Mouse (Mus musculus): ENCODE data around the gene Hoxa1. TPM values are rescaled to one million over a fixed set of nuclear protein-coding genes. Genes with fewer than 3 reads are reported as not detected.

The Hoxa1 gene
- polyA plus RNA-seq (2015; fragmentation: Illumina TruSeq; extraction: RNeasy Lipid Tissue Mini Kit (QIAGEN cat#74804); ENCODE audit: insufficient read depth, low replicate concordance): 0.51 TPM

GRCm38 (mm10) chr6:52158276-52159051 is at the start of gene Hoxa1:
Hoxa1 (minus strand) TSS chr6:52158317.

GRCm38 (mm10) chr6:52204050-52204752 is 46.1 kb upstream of the Hoxa1 start, which contains the start of gene Hoxa5:
Hoxa5 (minus strand) TSS chr6:52204587.

GRCm38 (mm10) chr6:52190906-52191810 is 33.0 kb upstream of the Hoxa1 start, which contains the start of gene Hoxa4:
Hoxa4 (minus strand) TSS chr6:52191753.

DNA sequence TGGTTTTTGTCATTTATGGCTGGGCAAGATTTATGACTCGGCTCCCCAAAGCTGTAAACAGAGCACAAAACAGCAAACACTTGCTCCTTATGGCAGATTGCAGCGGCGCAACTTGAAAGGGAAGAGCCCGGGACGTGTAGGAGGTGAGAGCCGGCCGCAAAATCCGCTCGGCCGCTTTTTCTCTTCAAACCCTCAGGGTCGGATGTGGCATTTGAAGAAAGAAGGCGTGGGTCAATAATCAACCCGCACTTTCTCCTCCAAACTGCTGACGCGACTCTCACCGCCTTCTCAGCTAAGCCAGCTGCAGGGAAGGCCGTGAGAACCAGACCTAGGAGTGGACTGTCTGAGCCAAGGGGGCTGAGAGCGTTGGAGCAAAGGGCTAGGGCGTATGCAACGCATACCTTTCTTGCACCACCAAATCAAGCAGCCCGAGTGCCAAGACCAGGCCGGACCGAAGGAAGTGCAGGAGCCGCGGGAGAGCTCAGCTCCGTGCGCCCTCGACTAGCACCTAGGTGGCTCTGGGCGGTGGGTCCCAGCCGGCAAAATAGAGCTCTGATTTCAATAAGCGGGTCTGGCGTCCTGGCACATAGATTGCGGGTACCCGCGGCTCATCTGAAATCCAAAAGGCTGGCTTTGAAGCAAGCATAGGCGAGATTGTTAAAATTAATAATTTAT is 19.1 kb upstream of the Hoxa1 start, which contains the start of gene 5730596B20Rik:
Gene 5730596B20Rik, plus strand, starts transcription at position 438 of the 675 bp plus-strand sequence.

GRCm38 (mm10) chr6:52164626-52165440 is 6.7 kb upstream of the Hoxa1 start, which contains the start of gene Hoxa2:
Hoxa2 (minus strand) TSS chr6:52164831.

Other genes starting within 250 kb of the Hoxa1 start
- gene Skap2, start 145.8 kb downstream of the Hoxa1 start, polyA plus RNA-seq (2015; fragmentation: Illumina TruSeq; extraction: RNeasy Lipid Tissue Mini Kit (QIAGEN cat#74804); ENCODE audit: insufficient read depth, low replicate concordance): 119 TPM
- gene Hoxa2, start 6.5 kb upstream of the Hoxa1 start, polyA plus RNA-seq (2015; fragmentation: Illumina TruSeq; extraction: RNeasy Lipid Tissue Mini Kit (QIAGEN cat#74804); ENCODE audit: insufficient read depth, low replicate concordance): 1.8 TPM
- 0.17 TPM for gene 5730596B20Rik, start 19.2 kb upstream of the Hoxa1 start, polyA plus RNA-seq (2015; fragmentation: Illumina TruSeq; extraction: RNeasy Lipid Tissue Mini Kit (QIAGEN cat#74804); ENCODE audit: insufficient read depth, low replicate concordance)
- 1.5 TPM for gene Hoxa4, start 33.4 kb upstream of the Hoxa1 start, polyA plus RNA-seq (2015; fragmentation: Illumina TruSeq; extraction: RNeasy Lipid Tissue Mini Kit (QIAGEN cat#74804); ENCODE audit: insufficient read depth, low replicate concordance)
- gene Hoxa5, start 46.3 kb upstream of the Hoxa1 start, polyA plus RNA-seq (2015; fragmentation: Illumina TruSeq; extraction: RNeasy Lipid Tissue Mini Kit (QIAGEN cat#74804); ENCODE audit: insufficient read depth, low replicate concordance): 2.2 TPM
- not detected for gene Hoxa6, start 50.4 kb upstream of the Hoxa1 start, polyA plus RNA-seq (2015; fragmentation: Illumina TruSeq; extraction: RNeasy Lipid Tissue Mini Kit (QIAGEN cat#74804); ENCODE audit: insufficient read depth, low replicate concordance)
- 1.4 TPM for gene Hoxa3, start 55.0 kb upstream of the Hoxa1 start, polyA plus RNA-seq (2015; fragmentation: Illumina TruSeq; extraction: RNeasy Lipid Tissue Mini Kit (QIAGEN cat#74804); ENCODE audit: insufficient read depth, low replicate concordance)
- gene Gm28308, start 55.0 kb upstream of the Hoxa1 start, polyA plus RNA-seq (2015; fragmentation: Illumina TruSeq; extraction: RNeasy Lipid Tissue Mini Kit (QIAGEN cat#74804); ENCODE audit: insufficient read depth, low replicate concordance): not detected
- gene Hoxa7, start 63.5 kb upstream of the Hoxa1 start, polyA plus RNA-seq (2015; fragmentation: Illumina TruSeq; extraction: RNeasy Lipid Tissue Mini Kit (QIAGEN cat#74804); ENCODE audit: insufficient read depth, low replicate concordance): 1.6 TPM
- 0.17 TPM for gene Hoxa9, start 72.8 kb upstream of the Hoxa1 start, polyA plus RNA-seq (2015; fragmentation: Illumina TruSeq; extraction: RNeasy Lipid Tissue Mini Kit (QIAGEN cat#74804); ENCODE audit: insufficient read depth, low replicate concordance)
- gene Hoxa10, start 82.5 kb upstream of the Hoxa1 start, polyA plus RNA-seq (2015; fragmentation: Illumina TruSeq; extraction: RNeasy Lipid Tissue Mini Kit (QIAGEN cat#74804); ENCODE audit: insufficient read depth, low replicate concordance): not detected
- not detected for gene Hoxa11, start 87.5 kb upstream of the Hoxa1 start, polyA plus RNA-seq (2015; fragmentation: Illumina TruSeq; extraction: RNeasy Lipid Tissue Mini Kit (QIAGEN cat#74804); ENCODE audit: insufficient read depth, low replicate concordance)
- gene Hoxa13, start 102.6 kb upstream of the Hoxa1 start, polyA plus RNA-seq (2015; fragmentation: Illumina TruSeq; extraction: RNeasy Lipid Tissue Mini Kit (QIAGEN cat#74804); ENCODE audit: insufficient read depth, low replicate concordance): not detected
- not detected for gene Evx1, start 155.2 kb upstream of the Hoxa1 start, polyA plus RNA-seq (2015; fragmentation: Illumina TruSeq; extraction: RNeasy Lipid Tissue Mini Kit (QIAGEN cat#74804); ENCODE audit: insufficient read depth, low replicate concordance)

Measured in spleen, adult 10 weeks (tissue).